Mouse (Mus musculus): ENCODE measurements around the gene Irf7. TPM values are rescaled to one million over a fixed set of nuclear protein-coding genes. Genes with fewer than 3 reads are reported as not detected.

Irf7 gene
- 24.4 and 30.7 TPM in 2 replicates for polyA plus RNA-seq (2012)

DNA sequence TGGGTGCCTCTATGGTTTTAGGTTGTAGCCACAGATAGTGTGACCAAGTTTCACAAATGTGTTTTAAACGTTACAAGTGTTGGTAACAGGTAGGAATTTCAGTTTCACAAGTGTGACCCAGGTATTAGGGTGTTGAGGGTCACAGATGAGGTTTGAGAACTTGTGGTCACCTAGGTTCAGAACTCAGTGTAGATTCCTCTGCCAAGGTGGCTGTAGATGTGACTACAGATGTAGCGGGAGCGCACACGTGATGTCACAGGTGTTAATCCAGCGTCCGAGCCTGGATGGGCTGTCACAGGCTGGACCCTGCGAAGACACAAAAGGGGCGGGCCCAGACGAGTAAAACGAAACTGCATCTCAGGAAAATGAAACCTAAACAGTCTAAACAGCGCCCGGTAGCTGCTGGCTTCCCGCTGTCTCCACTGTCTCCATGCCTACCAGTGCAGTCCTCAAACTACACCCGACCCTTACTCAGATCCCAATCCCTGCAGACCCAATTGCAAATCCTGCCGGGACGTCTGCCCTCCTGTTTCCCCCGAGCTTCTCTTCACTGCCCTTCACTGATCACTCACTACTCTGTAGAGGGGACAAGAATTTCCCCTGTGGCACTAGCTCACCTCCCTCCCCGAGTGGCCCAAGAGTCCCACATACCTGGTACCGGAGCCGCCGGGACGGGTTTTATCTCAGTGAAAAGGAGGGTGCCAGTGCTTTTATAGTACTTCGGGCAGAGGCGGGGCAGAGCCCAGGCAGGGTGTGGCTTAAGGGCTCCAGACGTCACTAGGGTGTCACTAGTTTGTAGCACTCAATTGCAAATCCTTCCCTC lies at the start of gene Irf7:
Gene Irf7, minus strand, starts transcription at position 743 of the 823 bp plus-strand sequence.
- TF ChIP-seq GATA1 (IDR thresholded peaks at IDR 0.05; ENCODE audit: low read length) = no peak

GRCm38 (mm10) chr7:141315974-141316373 lies 49.7 kb upstream of the Irf7 start:
- TF ChIP-seq GATA1 (IDR thresholded peaks at IDR 0.05; ENCODE audit: low read length) = no peak

GRCm38 (mm10) chr7:141315076-141315475 lies 48.8 kb upstream of the Irf7 start:
- TF ChIP-seq GATA1 (IDR thresholded peaks at IDR 0.05; ENCODE audit: low read length) = no peak

GRCm38 (mm10) chr7:141314416-141314815 lies 48.1 kb upstream of the Irf7 start:
- no peak for TF ChIP-seq GATA1 (IDR thresholded peaks at IDR 0.05; ENCODE audit: low read length)

- no peak for TF ChIP-seq GATA1 (IDR thresholded peaks at IDR 0.05; ENCODE audit: low read length)
These were observed 38.3 kb upstream of the Irf7 start for GRCm38 (mm10) chr7:141304537-141304936.

DNA sequence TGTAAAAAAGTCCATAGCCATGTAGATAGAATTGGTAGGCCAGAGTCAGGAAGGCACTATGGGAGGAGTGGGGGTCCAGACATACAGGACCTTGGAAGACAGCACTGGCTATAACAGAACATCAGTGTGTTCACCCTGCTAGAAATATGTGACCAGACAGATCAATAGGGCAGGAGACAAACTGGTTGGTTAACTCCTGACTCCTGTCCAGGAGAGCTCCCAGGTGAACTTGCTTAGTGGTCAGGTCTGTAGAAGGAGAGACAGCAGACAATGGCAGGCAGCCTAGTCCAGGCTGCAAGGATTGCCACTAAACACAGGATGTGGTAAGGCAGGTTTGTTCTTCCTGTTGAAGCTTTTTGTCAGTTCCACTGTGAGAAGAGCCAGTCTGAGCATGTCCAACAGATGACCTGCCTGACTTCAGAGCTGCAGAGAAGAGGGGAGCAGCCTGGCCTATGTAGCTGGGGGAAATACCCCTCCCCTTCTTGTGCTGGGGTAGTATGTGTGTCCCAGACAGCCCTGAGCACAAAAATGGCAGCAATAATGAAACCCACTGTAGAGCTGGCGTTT lies 36.5 kb upstream of the Irf7 start:
- TF ChIP-seq GATA1 (IDR thresholded peaks at IDR 0.05; ENCODE audit: low read length) = no peak

GRCm38 (mm10) chr7:141301386-141301785 lies 35.1 kb upstream of the Irf7 start:
- no peak for TF ChIP-seq GATA1 (IDR thresholded peaks at IDR 0.05; ENCODE audit: low read length)

DNA sequence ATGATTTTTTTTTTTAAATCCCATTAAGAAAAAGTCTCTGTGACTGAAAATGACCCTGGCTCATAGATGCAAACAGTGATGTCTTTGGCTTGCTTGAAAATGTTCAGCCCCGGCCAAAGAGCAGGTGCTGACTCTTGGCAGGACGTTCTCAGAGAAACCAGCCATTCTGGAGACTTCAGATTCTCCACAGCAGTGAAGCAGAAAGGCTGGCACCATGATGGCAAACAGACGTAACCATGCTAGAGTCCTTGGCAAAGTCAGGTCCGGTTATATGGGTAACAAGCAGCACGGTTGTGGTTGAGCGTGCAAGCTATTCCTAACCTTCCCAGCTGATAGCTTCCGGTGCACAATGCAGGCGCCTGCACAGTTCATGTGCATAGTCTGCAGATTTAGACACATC lies 32.9 kb upstream of the Irf7 start:
- TF ChIP-seq GATA1 (IDR thresholded peaks at IDR 0.05; ENCODE audit: low read length) = no peak

- TF ChIP-seq GATA1 (IDR thresholded peaks at IDR 0.05; ENCODE audit: low read length) = no peak
These were observed 31.8 kb upstream of the Irf7 start for GRCm38 (mm10) chr7:141297926-141298650.

GRCm38 (mm10) chr7:141294479-141294878 lies 28.2 kb upstream of the Irf7 start:
- no peak for TF ChIP-seq GATA1 (IDR thresholded peaks at IDR 0.05; ENCODE audit: low read length)

GRCm38 (mm10) chr7:141293852-141294471 lies 27.7 kb upstream of the Irf7 start:
- TF ChIP-seq GATA1 (IDR thresholded peaks at IDR 0.05; ENCODE audit: low read length) = no peak

GRCm38 (mm10) chr7:141292583-141293388 lies 26.5 kb upstream of the Irf7 start:
- no peak for TF ChIP-seq GATA1 (IDR thresholded peaks at IDR 0.05; ENCODE audit: low read length)

DNA sequence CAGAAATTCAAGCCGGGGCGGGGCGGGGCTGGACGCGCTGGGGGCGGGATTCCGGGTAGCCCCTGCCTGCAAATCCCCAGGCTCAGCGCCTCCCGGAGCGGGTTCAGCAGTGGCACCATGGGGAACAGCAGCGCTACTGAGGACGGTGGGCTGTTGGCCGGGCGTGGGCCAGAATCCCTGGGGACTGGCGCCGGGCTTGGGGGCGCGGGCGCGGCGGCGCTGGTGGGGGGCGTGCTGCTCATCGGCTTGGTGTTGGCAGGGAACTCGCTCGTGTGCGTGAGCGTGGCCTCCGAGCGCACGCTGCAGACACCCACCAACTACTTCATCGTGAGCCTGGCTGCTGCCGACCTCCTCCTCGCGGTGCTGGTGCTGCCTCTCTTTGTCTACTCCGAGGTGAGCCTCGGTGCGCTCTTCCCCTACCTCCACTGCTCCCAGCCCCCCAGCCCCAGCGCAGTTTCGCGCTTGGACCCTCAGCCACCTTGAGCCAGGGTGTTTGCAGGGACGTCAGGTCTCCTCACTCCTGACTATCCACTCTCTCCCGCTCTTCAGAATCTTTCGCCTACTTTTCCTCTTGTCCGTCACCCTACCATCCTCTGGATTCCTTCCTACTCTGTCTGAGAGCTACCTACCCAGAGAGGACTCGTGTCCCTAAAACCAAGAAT lies 25.8 kb upstream of the Irf7 start, which contains the start of gene Drd4:
Gene Drd4, plus strand, starts transcription at position 86 of the 662 bp plus-strand sequence.
- TF ChIP-seq GATA1 (IDR thresholded peaks at IDR 0.05; ENCODE audit: low read length) = no peak

- no peak for TF ChIP-seq GATA1 (IDR thresholded peaks at IDR 0.05; ENCODE audit: low read length)
These were observed 21.8 kb upstream of the Irf7 start for GRCm38 (mm10) chr7:141288042-141288441.
